Mouse (Mus musculus): Measurements from ENCODE around the gene S1pr5.

DNA sequence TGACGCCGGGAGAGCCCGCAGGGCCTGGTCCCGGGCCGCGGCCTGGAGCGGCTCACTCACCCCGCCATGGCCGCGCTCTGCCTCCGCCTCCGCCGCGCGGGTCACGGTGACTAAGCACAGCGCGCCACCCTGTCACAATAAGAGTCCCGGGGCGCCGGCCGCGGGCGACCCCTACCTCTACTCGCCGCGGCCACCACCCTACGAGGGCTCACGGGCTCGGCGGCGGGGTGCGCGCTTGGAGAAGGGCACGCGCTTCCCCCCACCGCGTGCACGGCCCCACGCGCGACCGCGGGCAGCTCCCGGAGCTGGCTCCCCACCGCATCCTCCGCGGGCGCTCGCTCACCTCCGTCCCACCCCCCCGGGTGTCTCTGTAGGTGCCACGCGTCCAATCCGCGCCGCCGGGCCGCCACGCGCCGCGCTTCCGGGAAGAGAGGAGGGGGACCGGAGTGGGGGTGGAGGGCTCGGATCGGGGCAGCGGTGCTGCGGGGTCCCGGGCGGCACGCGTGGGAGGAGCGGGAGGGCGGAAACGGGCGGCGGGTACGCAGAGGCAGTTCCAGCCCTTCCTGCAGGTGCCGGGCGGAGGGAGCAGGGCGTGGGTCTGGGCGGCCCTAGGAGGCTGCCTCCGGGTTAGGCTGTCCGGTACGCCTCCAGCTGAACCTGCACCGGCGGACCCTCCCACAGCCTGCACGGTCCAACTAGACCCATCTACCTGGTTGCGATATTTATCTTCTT, 9.3 kb downstream of the S1pr5 start, which contains the start of gene Keap1:
- TF ChIP-seq CTCF (IDR thresholded peaks at IDR 0.05; ENCODE audit: extremely low read depth, insufficient read depth, low read length) = no peak
- 0 out of 2 replicates have a peak, but pooled peaks have one; percentile 35 for TF ChIP-seq POLR2A (IDR thresholded peaks at IDR 0.05; ENCODE audit: extremely low read depth, insufficient read depth, low read length)

Measured in cortical plate, adult 2 months (tissue).